Mouse (Mus musculus) stomach, embryonic 15.5 days (tissue): Measurements from ENCODE around the gene Rsad1. TPM values are rescaled to one million over a fixed set of nuclear protein-coding genes. Genes with fewer than 3 reads are reported as not detected.

Source experiments
- ATAC-seq: fragments of 200-750 bp; cut with Nextera tagmentation; 2 replicates; pipeline ENCODE4 v1.8.0; 2017; ENCODE audit warnings: low read depth, moderate number of reproducible peaks, moderate TSS enrichment; ENCODE audit not compliant: insufficient read depth, low FRiP score
- H3K27ac ChIP-seq: fragments of 300-500 bp; sonication (generic); 2 replicates; pipeline ENCODE4 v1.5.1; 2015; ENCODE audit warnings: mild to moderate bottlenecking, inconsistent platforms
- H3K27me3 ChIP-seq: fragments of 300-500 bp; sonication (generic); replicated peaks from 2 replicates; pipeline ENCODE4 v1.6.1; 2015; ENCODE audit warnings: inconsistent platforms
- H3K36me3 ChIP-seq: fragments of 300-500 bp; sonication (generic); 2 replicates; pipeline ENCODE4 v1.6.1; 2015; ENCODE audit warnings: inconsistent platforms
- H3K4me1 ChIP-seq: fragments of 300-500 bp; sonication (generic); 2 replicates; pipeline ENCODE4 v1.6.1; 2015; ENCODE audit warnings: inconsistent platforms
- H3K4me2 ChIP-seq: fragments of 300-500 bp; sonication (generic); 2 replicates; pipeline ENCODE4 v1.6.1; 2015; ENCODE audit warnings: mild to moderate bottlenecking, inconsistent platforms
- H3K4me3 ChIP-seq: fragments of 300-500 bp; sonication (generic); replicated peaks from 2 replicates; pipeline ENCODE4 v1.5.1; 2015; ENCODE audit warnings: inconsistent platforms
- H3K9ac ChIP-seq: fragments of 300-500 bp; sonication (generic); 2 replicates; pipeline ENCODE4 v1.6.1; 2015; ENCODE audit warnings: inconsistent platforms
- H3K9me3 ChIP-seq: fragments of 300-500 bp; sonication (generic); 2 replicates; pipeline ENCODE4 v1.6.1; 2016; ENCODE audit warnings: inconsistent platforms
- WGBS: fragments of 180-500 bp; shearing (Covaris S2); methylation state at CpG from one replicate; pipeline ENCODE4 v1.1.7; 2015; 5-methylcytosine and 5-hydroxymethylcytosine counted together
- polyA plus RNA-seq: library from polyadenylated mRNA; unstranded; fragments of >200 nt; fragmentation: Nextera tagmentation; extraction: Ambion mirVana; gene quantifications from 2 replicates; pipeline ENCODE4 v1.2.1, GENCODE M21; 2015

Gene Rsad1
- polyA plus RNA-seq, 1 experiment from 2014 or later: 3.5 TPM

DNA sequence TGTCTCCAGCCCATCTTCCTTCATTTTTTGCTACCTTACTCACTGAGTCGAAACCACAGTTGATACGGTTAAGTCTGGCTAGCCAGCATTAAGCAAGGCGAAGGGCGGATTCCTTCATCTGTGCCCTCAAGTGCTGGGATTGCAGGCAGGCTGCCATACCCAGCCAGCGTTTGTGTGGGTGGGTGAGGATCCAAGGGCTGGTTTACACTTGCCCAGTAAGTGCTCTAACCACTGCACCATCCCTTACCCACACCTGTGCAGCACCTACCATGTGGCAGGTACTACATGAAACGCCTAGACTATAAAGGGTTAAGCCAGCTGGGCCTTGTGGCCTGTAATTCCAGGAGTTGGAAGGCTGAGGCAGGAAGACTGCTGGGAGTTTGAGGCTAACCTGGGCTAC is 1.8 kb downstream of the Rsad1 start:
- Histone ChIP-seq H3K27ac (no peak overlapping the region), H3K27me3 (no peaks in the 10 kb centered on the region), H3K9ac (no peak overlapping the region), H3K36me3 (no peaks in the 10 kb centered on the region), H3K4me2 (no peak overlapping the region), H3K9me3 (no peaks in the 10 kb centered on the region), H3K4me1 (peaks cover 10% of the 10 kb centered on the region), H3K4me3 (no peak overlapping the region)
- no peak for ATAC-seq
- 90% methylated on average over 6 of the region's 6 CpGs for WGBS

GRCm38 (mm10) chr11:94546381-94546780 is 2.7 kb downstream of the Rsad1 start:
- H3K27ac ChIP-seq: no peak overlapping the region
- H3K27me3 ChIP-seq: no peaks in the 10 kb centered on the region
- no peaks in the 10 kb centered on the region for H3K36me3 ChIP-seq
- H3K4me3 ChIP-seq: no peak overlapping the region
- WGBS: 94% methylated on average over 5 of the region's 5 CpGs
- peaks cover 10% of the 10 kb centered on the region for H3K4me1 ChIP-seq
- no peak overlapping the region for H3K9ac ChIP-seq
- no peak overlapping the region for H3K4me2 ChIP-seq
- no peaks in the 10 kb centered on the region for H3K9me3 ChIP-seq
- ATAC-seq: no peak

- H3K4me3 ChIP-seq: no peak overlapping the region
- no peak overlapping the region for H3K27ac ChIP-seq
- peak overlapping the region; percentile 22 for H3K4me2 ChIP-seq
- no peaks in the 10 kb centered on the region for H3K27me3 ChIP-seq
- H3K9me3 ChIP-seq: no peaks in the 10 kb centered on the region
- H3K9ac ChIP-seq: no peak overlapping the region
- H3K36me3 ChIP-seq: no peaks in the 10 kb centered on the region
- 56% methylated on average over 18 of the region's 18 CpGs for WGBS
- H3K4me1 ChIP-seq: peaks cover 8% of the 10 kb centered on the region
- ATAC-seq: no peak
Observed at GRCm38 (mm10) chr11:94544422-94544821, 4.6 kb downstream of the Rsad1 start.

DNA sequence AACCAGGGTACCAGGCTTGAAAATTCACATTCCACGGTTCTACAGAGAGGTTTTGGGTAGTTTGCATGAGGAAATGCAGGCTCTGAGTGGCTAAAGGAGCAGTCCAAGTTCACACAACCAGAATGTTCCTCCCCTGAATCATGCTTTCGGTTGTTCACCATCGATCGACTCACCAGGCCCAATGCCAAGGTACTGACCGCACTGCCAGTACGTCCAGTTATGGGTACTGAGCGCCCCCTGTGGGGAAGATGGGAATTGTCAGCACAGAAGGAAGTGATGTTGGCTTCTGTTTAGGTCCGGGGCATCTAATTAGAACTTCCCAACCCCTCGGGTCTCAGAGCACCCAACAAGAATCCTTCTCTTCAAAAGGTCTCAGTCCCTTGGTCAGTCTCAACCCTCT is 5.1 kb downstream of the Rsad1 start:
- Histone ChIP-seq H3K9me3 (no peaks in the 10 kb centered on the region), H3K4me2 (peak overlapping the region; percentile 22), H3K27ac (no peak overlapping the region), H3K4me1 (peaks cover 5% of the 10 kb centered on the region), H3K4me3 (no peak overlapping the region), H3K27me3 (no peaks in the 10 kb centered on the region), H3K36me3 (no peaks in the 10 kb centered on the region), H3K9ac (no peak overlapping the region)
- WGBS: 28% methylated on average over 9 of the region's 9 CpGs
- no peak for ATAC-seq

DNA sequence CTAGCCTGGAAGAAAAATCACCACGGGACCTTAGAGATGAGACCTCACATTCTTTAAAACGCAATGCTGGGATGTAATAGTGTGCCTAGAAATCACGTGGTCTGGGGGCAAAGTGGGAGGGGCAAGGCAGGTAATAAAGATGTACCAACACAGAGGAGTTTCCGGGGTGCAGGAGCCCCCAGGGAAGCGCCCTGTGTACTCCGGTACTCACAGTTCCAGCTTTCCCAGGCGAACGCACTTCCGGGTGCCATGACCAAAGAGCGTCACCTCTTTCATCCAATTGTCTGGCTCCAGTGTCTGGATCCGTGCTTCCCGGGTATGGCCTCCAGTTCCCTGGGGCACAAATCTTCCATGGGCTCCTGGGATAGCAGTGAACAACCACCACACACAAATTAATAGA is 5.7 kb downstream of the Rsad1 start:
- no peak for ATAC-seq
- no peak overlapping the region for H3K9ac ChIP-seq
- H3K4me3 ChIP-seq: no peak overlapping the region
- peaks cover 4% of the 10 kb centered on the region for H3K4me1 ChIP-seq
- no peaks in the 10 kb centered on the region for H3K9me3 ChIP-seq
- no peak overlapping the region for H3K27ac ChIP-seq
- no peaks in the 10 kb centered on the region for H3K27me3 ChIP-seq
- no peaks in the 10 kb centered on the region for H3K36me3 ChIP-seq
- H3K4me2 ChIP-seq: no peak overlapping the region
- 86% methylated on average over 12 of the region's 12 CpGs for WGBS

- H3K36me3 ChIP-seq: no peaks in the 10 kb centered on the region
- no peaks in the 10 kb centered on the region for H3K4me1 ChIP-seq
- H3K4me2 ChIP-seq: no peak overlapping the region
- H3K27ac ChIP-seq: no peak overlapping the region
- no peak for ATAC-seq
- WGBS: 84% methylated on average over 4 of the region's 4 CpGs
- no peak overlapping the region for H3K9ac ChIP-seq
- no peaks in the 10 kb centered on the region for H3K27me3 ChIP-seq
- no peaks in the 10 kb centered on the region for H3K9me3 ChIP-seq
- no peak overlapping the region for H3K4me3 ChIP-seq
Observed at GRCm38 (mm10) chr11:94542400-94542799, 6.7 kb downstream of the Rsad1 start.

- no peak for ATAC-seq
- 78% methylated on average over 7 of the region's 7 CpGs for WGBS
Observed at GRCm38 (mm10) chr11:94539761-94540160, 9.3 kb downstream of the Rsad1 start.

DNA sequence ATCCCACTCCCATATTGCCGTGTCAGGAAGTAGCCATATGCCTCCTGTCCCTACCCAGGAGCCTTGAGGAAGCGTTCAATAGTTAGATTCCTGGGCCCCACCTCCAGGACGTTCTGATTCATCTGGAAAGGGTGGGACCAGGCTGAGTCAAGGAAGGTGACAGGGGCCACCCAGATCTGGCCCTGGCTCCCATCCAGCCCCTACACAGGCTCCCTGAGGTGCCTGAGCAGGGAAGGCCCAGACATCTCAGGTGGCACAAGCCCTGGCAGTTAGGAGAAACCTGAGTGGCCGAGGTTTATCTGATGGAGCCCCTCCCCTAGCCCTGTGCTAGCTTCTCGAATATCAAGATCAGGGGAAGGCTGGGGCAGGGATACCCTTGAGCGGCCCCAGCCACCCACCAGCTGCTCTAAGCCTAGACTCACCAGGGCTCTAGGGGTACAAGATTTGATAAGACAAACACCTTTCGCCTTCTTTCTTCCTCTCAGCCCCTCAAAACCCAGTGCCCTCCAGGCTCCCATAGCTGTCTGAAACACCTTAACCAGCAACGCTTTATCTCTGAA is 10.2 kb downstream of the Rsad1 start:
- Histone ChIP-seq H3K27ac (no peak overlapping the region), H3K36me3 (no peaks in the 10 kb centered on the region), H3K27me3 (no peaks in the 10 kb centered on the region), H3K4me1 (no peaks in the 10 kb centered on the region), H3K9me3 (no peaks in the 10 kb centered on the region), H3K9ac (no peak overlapping the region), H3K4me3 (no peak overlapping the region), H3K4me2 (no peak overlapping the region)
- WGBS: 57% methylated on average over 8 of the region's 8 CpGs
- peak; percentile 60; the same call in 1 of the 2 replicates for ATAC-seq

More at GRCm38 (mm10) chr11:94539761-94540160, 9.3 kb downstream of the Rsad1 start:
- H3K9me3 ChIP-seq: no peaks in the 10 kb centered on the region
- no peak overlapping the region for H3K9ac ChIP-seq
- no peaks in the 10 kb centered on the region for H3K4me1 ChIP-seq
- H3K27me3 ChIP-seq: no peaks in the 10 kb centered on the region
- H3K4me3 ChIP-seq: no peak overlapping the region
- H3K4me2 ChIP-seq: no peak overlapping the region
- no peak overlapping the region for H3K27ac ChIP-seq
- no peaks in the 10 kb centered on the region for H3K36me3 ChIP-seq

DNA sequence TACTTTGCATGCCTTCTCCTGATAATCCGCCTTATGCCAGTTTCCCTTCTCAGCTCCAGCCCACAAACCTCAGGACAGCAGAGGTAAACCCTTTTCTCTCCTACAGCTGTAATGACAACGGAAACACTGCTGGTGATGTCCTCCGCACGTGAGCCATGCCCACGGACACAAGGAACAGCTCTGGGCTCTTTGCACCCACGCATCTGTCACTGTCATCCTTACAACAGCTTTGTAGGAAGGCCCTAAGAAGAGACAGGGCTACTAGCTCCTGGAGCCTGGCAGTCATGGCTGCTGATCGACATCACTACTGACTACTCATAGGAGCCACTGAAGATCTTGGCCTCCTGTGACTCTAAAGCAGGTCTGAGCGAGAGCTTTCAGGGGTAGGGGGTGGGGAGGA is 15.9 kb downstream of the Rsad1 start:
- Histone ChIP-seq H3K27ac (no peak overlapping the region), H3K27me3 (no peaks in the 10 kb centered on the region), H3K36me3 (no peaks in the 10 kb centered on the region), H3K4me1 (no peaks in the 10 kb centered on the region), H3K4me3 (no peak overlapping the region), H3K4me2 (no peak overlapping the region), H3K9me3 (no peaks in the 10 kb centered on the region), H3K9ac (no peak overlapping the region)
- ATAC-seq: no peak
- WGBS: 77% methylated on average over 8 of the region's 8 CpGs

- Histone ChIP-seq H3K36me3 (no peaks in the 10 kb centered on the region), H3K27me3 (no peaks in the 10 kb centered on the region), H3K4me3 (no peak overlapping the region), H3K9me3 (no peaks in the 10 kb centered on the region), H3K4me2 (no peak overlapping the region), H3K27ac (no peak overlapping the region), H3K4me1 (0 out of 2 replicates have a peak, but pooled peaks cover 3% of the 10 kb centered on the region), H3K9ac (no peak overlapping the region)
- WGBS: 41% methylated on average over 3 of the region's 3 CpGs
- no peak for ATAC-seq
Observed at GRCm38 (mm10) chr11:94528879-94529278, 20.2 kb downstream of the Rsad1 start.

GRCm38 (mm10) chr11:94526171-94526879 is 22.7 kb downstream of the Rsad1 start:
- 44% methylated on average over 9 of the region's 9 CpGs for WGBS
- H3K27me3 ChIP-seq: no peaks in the 10 kb centered on the region
- no peak overlapping the region for H3K4me2 ChIP-seq
- H3K4me1 ChIP-seq: 0 out of 2 replicates have a peak, but pooled peaks cover 6% of the 10 kb centered on the region
- H3K9me3 ChIP-seq: no peaks in the 10 kb centered on the region
- H3K4me3 ChIP-seq: no peak overlapping the region
- no peak overlapping the region for H3K9ac ChIP-seq
- H3K27ac ChIP-seq: peak overlapping the region; percentile 54; the same call in 1 of the 2 replicates
- no peaks in the 10 kb centered on the region for H3K36me3 ChIP-seq
- ATAC-seq: peak; percentile 36; the same call in 1 of the 2 replicates

GRCm38 (mm10) chr11:94521219-94521843 is 27.7 kb downstream of the Rsad1 start, which contains the start of gene Mycbpap:
Gene Mycbpap (minus strand): TSS chr11:94521742.
- H3K9ac ChIP-seq: peak within 1 kb of the TSS; percentile 6; the same call in 1 of the 2 replicates
- peak within 1 kb of the TSS; percentile 58 for H3K4me3 ChIP-seq
- no peaks in the 10 kb centered on the region for H3K9me3 ChIP-seq
- H3K36me3 ChIP-seq: no peaks in the 10 kb centered on the region
- peaks cover 10% of the 10 kb centered on the region; the same call in 1 of the 2 replicates for H3K4me1 ChIP-seq
- WGBS: 2% methylated on average over 42 of the region's 42 CpGs
- no peaks in the 10 kb centered on the region for H3K27me3 ChIP-seq
- peak; percentile 73 for ATAC-seq
- H3K27ac ChIP-seq: no peak within 1 kb of the TSS
- H3K4me2 ChIP-seq: peak within 1 kb of the TSS; percentile 92
